Mouse (Mus musculus) bone marrow macrophage, adult 2 months (primary cell): ENCODE measurements around the gene Vav3.

Experiments
- CTCF ChIP-seq: IDR thresholded peaks from 2 replicates; pipeline ENCODE4 v1.5.1; 2012; ENCODE audit warnings: low read depth, mild to moderate bottlenecking, low read length, moderate library complexity
- POLR2A ChIP-seq: IDR thresholded peaks from 2 replicates; pipeline ENCODE4 v1.6.1; 2012; ENCODE audit warnings: mild to moderate bottlenecking, low read depth, low read length, borderline replicate concordance

- no peak for TF ChIP-seq POLR2A
- no peak for TF ChIP-seq CTCF
These were observed 106.5 kb downstream of the Vav3 start for GRCm38 (mm10) chr3:109446903-109447302.
